Mouse (Mus musculus) limb, embryonic 10.5 days (tissue): ENCODE measurements around the gene Fcnb. TPM values are rescaled to one million over a fixed set of nuclear protein-coding genes. Genes with fewer than 3 reads are reported as not detected.

Experiments used
- DNase-seq: peaks from one replicate; pipeline ENCODE4 v3.0.0-alpha.2; 2017; ENCODE audit warnings: low spot score
- H3K27ac ChIP-seq: fragments of 300-500 bp; sonication (generic); 2 replicates; pipeline ENCODE4 v1.5.1; 2016; ENCODE audit warnings: mild to moderate bottlenecking
- H3K27me3 ChIP-seq: fragments of 300-500 bp; sonication (generic); 2 replicates; pipeline ENCODE4 v1.6.1; 2016; ENCODE audit warnings: low read depth, mild to moderate bottlenecking; ENCODE audit not compliant: poor library complexity, severe bottlenecking
- H3K36me3 ChIP-seq: fragments of 300-500 bp; sonication (generic); 2 replicates; pipeline ENCODE4 v1.6.1; 2016; ENCODE audit warnings: mild to moderate bottlenecking, moderate library complexity
- H3K4me1 ChIP-seq: fragments of 300-500 bp; sonication (generic); 2 replicates; pipeline ENCODE4 v1.6.1; 2016
- H3K4me3 ChIP-seq: fragments of 300-500 bp; sonication (generic); 2 replicates; pipeline ENCODE4 v1.5.1; 2016; ENCODE audit warnings: mild to moderate bottlenecking, moderate library complexity
- H3K9me3 ChIP-seq: fragments of 300-500 bp; sonication (generic); replicated peaks from 2 replicates; pipeline ENCODE4 v1.6.1; 2016; ENCODE audit warnings: mild to moderate bottlenecking
- WGBS: fragments of 180-500 bp; shearing (Covaris S2); methylation state at CpG from one replicate; pipeline ENCODE4 v1.1.7; 2016; 5-methylcytosine and 5-hydroxymethylcytosine counted together
- polyA plus RNA-seq: library from polyadenylated mRNA; unstranded; fragments of >200 nt; fragmentation: Nextera tagmentation; extraction: Ambion mirVana; gene quantifications from 2 replicates; pipeline ENCODE4 v1.2.1, GENCODE M21; 2016

The Fcnb gene
- 0.19 TPM in 1 of 2 replicates, not detected in the other for polyA plus RNA-seq

DNA sequence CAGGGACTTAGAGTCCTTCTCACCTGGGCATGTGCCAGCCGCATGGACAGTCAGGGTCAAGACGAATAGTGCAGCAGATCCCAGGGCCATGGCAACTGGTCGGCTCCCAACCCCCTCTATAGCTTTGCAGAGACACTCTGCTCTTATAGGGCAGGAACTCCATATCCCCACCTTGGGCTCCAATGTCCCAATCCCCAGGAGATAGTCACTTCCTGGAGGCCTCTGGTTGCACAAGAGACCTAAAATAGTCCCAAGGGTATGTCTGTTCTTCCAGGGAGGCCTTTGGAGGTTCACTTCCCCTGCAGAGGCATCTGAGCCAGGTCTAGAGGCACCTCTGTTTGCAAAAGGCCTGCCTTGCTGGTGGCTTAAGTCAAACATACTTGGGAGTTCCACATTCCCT, at the start of gene Fcnb:
Fcnb (minus strand) TSS at position 118 of the 400 bp plus-strand sequence.
- no peaks in the 10 kb centered on the region for H3K36me3 ChIP-seq
- no peak within 1 kb of the TSS for H3K27ac ChIP-seq
- H3K27me3 ChIP-seq, result no peaks in the 10 kb centered on the region
- no peaks in the 10 kb centered on the region for H3K9me3 ChIP-seq
- 87% methylated on average over 3 of the region's 3 CpGs for WGBS
- H3K4me3 ChIP-seq, result no peak within 1 kb of the TSS
- DNase-seq, result no peak
- peaks cover 4% of the 10 kb centered on the region; the same call in 1 of the 2 replicates for H3K4me1 ChIP-seq

DNA sequence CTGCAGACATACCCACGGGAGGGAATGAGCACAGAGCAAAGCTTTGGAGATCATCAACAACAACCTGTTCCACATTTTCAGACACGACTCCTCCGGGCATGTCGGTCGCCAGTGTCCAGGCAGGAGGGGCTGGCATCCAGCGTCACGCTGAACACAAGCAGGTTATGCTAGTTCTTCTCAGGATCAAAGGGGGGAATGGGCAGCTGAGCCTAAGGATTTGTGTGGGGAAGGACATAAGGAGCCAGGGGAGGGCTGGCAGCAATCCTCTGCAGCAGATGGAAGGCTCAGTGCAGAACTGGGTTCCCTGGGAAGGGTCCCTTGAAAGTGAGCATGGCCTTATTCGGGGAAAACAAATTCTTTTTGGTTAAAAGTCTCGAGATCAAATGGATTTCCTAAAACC, 49.1 kb upstream of the Fcnb start:
- Histone ChIP-seq H3K27me3 (no peaks in the 10 kb centered on the region), H3K4me3 (no peak overlapping the region), H3K36me3 (no peaks in the 10 kb centered on the region), H3K9me3 (no peaks in the 10 kb centered on the region), H3K4me1 (peaks cover 15% of the 10 kb centered on the region), H3K27ac (no peak overlapping the region)
- WGBS, result 80% methylated on average over 9 of the region's 9 CpGs
- DNase-seq, result no peak

DNA sequence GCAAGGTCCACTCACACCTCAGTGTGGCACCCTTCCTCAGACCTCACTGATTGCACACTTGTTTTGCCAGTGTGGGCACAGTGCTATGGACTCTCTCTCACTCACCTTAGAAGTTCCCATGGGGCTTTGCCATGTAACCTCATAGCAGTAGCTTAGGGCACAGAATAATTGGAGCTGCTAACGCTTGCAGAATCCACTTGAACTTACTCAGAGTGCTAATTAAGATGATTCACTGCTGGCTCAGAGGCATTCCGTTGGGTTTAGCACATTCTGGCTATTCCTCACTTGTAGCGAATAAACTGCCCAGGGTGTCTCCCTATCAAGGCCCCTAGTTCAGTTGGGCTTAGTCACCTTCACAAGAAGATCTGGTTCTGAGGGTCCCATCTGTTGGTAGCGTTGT, 47.4 kb upstream of the Fcnb start:
- 64% methylated on average over 4 of the region's 4 CpGs for WGBS
- H3K4me3 ChIP-seq, result no peak overlapping the region
- H3K9me3 ChIP-seq, result no peaks in the 10 kb centered on the region
- no peak overlapping the region for H3K27ac ChIP-seq
- no peaks in the 10 kb centered on the region for H3K36me3 ChIP-seq
- no peak for DNase-seq
- no peaks in the 10 kb centered on the region for H3K27me3 ChIP-seq
- peaks cover 6% of the 10 kb centered on the region; the same call in 1 of the 2 replicates for H3K4me1 ChIP-seq

DNA sequence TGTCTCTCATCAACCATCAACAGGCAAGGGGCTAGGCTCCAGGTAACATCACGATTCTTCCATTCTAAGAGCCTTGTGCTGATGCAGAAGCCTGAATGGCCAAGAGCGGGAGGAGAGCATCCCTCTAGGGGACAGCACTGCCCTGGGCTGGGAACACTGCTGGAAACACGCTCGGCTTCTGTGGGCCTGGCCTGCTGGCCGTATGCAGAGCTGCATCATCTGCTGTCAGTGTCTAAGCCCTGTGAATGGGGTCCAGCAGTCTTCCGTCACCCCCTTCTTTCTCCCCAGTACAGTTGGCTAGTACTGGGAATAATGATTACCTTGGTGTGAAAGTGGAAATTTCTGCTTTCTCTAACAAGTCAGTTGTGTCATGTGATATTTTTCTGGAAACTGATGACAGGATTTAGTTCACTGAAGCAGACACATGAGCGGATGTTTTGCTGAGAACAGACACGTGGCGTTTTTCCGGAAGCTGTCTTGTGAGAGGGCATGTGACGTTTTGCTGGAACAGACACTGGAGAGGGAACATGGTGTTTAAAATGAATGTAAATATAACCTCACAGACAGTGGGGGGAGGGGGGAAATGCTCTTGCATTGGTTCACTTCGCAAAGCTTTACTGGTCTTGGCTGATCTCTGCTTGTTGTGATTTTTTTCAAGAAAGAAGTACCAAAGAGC, 42.2 kb upstream of the Fcnb start:
- WGBS, result 86% methylated on average over 12 of the region's 12 CpGs
- DNase-seq, result no peak
- Histone ChIP-seq H3K36me3 (no peaks in the 10 kb centered on the region), H3K4me3 (no peak overlapping the region), H3K27ac (no peak overlapping the region), H3K4me1 (peaks cover 6% of the 10 kb centered on the region; the same call in 1 of the 2 replicates), H3K9me3 (no peaks in the 10 kb centered on the region), H3K27me3 (no peaks in the 10 kb centered on the region)

DNA sequence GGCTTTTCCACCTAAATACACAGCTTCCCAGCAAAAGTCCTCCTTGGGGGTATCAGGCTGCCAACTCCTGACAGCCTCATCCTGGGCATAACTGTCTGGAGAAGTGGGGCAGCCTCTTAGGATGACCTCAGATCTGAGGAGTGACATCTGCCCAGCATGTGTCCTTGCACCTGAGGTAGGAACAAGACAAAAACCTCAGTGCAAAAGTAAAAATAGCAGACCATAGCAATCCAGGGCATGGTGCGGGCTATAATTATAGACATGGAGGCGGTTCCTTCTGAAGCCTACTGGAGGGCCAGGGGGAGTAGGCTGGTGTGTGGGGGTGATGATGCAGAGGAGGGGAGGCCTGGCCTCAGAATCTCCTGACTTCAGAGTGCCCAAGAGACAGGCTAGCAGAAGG, 39.2 kb upstream of the Fcnb start:
- H3K27me3 ChIP-seq, result no peaks in the 10 kb centered on the region
- H3K4me1 ChIP-seq, result peaks cover 6% of the 10 kb centered on the region; the same call in 1 of the 2 replicates
- H3K36me3 ChIP-seq, result no peaks in the 10 kb centered on the region
- no peak for DNase-seq
- no peak overlapping the region for H3K4me3 ChIP-seq
- 92% methylated on average over 2 of the region's 2 CpGs for WGBS
- H3K27ac ChIP-seq, result no peak overlapping the region
- no peaks in the 10 kb centered on the region for H3K9me3 ChIP-seq

DNA sequence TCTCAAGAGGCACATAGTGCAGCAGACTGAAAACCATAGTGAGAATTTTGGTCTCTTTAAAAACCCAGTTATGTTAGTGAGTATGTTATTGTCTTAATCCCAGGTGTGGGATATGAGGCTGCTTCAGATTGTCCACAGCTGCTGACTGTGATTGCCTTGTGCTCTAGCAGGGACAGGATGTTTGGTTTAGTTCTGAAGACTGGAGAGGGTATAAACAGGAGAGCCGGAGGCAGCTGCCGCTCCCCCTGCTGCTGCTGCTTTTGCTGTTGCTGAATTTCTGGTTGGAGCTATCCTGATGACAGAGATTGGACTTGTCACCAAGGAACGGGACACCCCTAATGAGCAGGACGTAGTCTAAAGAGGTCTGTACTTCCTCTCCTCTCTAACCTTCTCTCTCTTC, 36.6 kb upstream of the Fcnb start:
- WGBS, result 90% methylated on average over 4 of the region's 4 CpGs
- Histone ChIP-seq H3K27me3 (peaks cover 12% of the 10 kb centered on the region; the same call in 1 of the 2 replicates), H3K27ac (no peak overlapping the region), H3K4me1 (peaks cover 21% of the 10 kb centered on the region), H3K4me3 (no peak overlapping the region), H3K36me3 (no peaks in the 10 kb centered on the region), H3K9me3 (no peaks in the 10 kb centered on the region)
- DNase-seq, result no peak

DNA sequence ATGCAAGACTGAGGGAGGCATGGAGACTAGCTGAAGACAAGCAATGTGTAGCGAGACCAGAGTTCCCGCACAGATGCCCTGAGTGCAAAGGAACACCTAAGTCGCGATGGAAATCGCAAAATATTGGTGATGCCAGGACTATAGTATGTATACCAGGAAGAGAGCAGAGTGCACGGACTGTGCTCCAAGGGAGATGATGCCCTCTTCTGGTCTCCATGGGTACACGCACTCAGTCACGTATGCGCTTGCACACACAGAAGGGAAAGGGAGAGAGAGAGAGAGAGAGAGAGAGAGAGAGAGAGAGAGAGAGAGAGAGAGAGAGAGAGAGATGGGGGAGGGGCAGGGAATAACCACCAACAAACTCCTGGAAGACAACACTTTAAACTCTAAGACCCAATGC, 35.7 kb upstream of the Fcnb start:
- peaks cover 21% of the 10 kb centered on the region for H3K4me1 ChIP-seq
- peaks cover 18% of the 10 kb centered on the region for H3K27me3 ChIP-seq
- WGBS, result 94% methylated on average over 9 of the region's 9 CpGs
- no peaks in the 10 kb centered on the region for H3K36me3 ChIP-seq
- DNase-seq, result no peak
- H3K4me3 ChIP-seq, result no peak overlapping the region
- H3K27ac ChIP-seq, result no peak overlapping the region
- H3K9me3 ChIP-seq, result no peaks in the 10 kb centered on the region

DNA sequence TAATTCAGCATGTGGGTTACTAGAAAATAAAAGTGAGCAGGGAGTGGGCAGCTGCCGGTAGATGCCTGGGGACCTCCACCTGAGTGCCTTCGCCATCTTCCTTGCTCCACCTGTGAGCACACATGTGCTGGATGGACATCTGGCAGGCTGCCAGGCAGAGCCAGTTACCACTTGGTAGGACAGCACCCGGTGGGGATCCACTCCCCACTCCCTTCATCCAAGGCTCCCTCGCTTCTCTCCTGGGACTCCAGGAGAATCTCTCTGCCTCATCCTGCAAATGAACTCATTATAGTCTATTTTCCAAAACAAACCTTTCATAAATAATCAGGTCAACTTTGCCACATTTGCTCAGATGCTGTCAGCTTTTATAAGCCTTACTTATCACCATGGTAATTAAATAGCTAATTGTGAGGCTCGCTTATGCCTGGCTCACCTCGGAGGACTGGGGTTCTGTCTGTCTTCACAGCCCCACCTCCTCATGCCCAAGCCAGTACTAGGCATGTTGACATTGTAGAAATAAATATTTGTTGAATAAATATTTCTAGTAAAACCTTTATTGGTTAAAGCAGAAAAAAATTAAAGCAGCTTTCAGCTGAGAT, 33.9 kb upstream of the Fcnb start:
- peaks cover 31% of the 10 kb centered on the region for H3K4me1 ChIP-seq
- H3K36me3 ChIP-seq, result no peaks in the 10 kb centered on the region
- H3K9me3 ChIP-seq, result no peaks in the 10 kb centered on the region
- WGBS, result 65% methylated on average over 6 of the region's 6 CpGs
- H3K4me3 ChIP-seq, result no peak overlapping the region
- DNase-seq, result no peak
- peaks cover 18% of the 10 kb centered on the region for H3K27me3 ChIP-seq
- no peak overlapping the region for H3K27ac ChIP-seq

DNA sequence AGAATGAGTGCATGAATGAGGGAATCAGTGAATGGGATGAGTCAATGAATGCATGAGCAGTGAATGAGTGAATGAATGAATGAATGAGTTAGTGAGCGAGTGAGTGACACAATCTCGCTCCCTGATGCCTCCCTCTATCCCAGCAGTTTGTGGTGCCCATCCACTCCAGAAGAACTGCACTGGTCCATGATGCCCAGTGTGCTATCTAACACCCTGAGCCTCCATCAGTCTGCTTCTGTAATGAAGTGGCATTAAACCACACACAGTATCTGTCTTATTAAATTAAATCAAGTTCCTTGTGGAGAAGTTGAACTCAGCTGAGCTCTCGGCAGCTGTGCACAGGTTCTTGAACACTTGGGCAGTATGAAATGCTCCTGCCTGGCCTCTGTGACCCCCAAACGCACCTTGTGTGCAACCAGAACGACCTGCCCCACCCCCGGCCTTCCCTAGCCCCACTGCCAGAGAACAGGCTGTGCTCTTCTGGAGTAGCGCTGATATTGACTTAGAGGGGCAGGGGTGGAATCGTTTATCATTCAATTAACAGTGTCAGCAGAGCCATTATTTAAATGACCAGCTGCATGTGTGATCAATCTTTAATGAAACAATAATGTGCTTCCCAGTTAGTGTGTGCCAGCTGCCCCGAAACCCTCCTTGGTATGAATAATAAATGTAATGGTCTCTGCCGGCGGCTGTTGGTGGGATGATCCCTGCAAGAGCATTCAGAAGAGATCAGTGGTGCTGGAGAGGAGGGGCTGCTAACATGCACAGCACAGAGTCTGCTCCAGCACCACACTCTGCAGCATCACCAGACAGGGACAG, 33.0 kb upstream of the Fcnb start:
- Histone ChIP-seq H3K4me1 (peaks cover 34% of the 10 kb centered on the region), H3K36me3 (no peaks in the 10 kb centered on the region), H3K27me3 (peaks cover 18% of the 10 kb centered on the region), H3K27ac (no peak overlapping the region), H3K9me3 (no peaks in the 10 kb centered on the region), H3K4me3 (no peak overlapping the region)
- WGBS, result 38% methylated on average over 11 of the region's 11 CpGs
- DNase-seq, result no peak

DNA sequence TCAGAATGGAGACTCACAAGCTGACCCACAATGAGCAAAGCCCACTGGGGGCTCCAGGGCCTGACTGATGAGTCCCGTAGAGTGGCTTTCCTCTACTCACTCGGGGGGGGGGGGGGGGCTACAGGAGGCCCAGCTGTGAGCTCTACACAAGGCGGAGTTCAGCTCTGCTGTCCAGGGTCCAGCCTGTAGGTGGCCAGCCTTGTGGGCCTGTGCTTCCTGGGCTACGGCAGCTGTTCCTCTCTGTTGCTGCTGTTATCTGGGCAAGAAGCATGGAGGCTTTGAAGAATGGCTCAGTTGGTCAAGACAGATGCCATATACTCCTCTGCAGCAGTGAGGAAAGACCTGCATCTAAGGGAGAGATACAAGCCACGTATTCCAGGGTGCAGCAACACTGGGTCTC, 24.1 kb upstream of the Fcnb start:
- H3K27me3 ChIP-seq, result no peaks in the 10 kb centered on the region
- H3K27ac ChIP-seq, result no peak overlapping the region
- H3K36me3 ChIP-seq, result no peaks in the 10 kb centered on the region
- WGBS, result 67% methylated on average over 5 of the region's 5 CpGs
- no peaks in the 10 kb centered on the region for H3K9me3 ChIP-seq
- peaks cover 32% of the 10 kb centered on the region for H3K4me1 ChIP-seq
- no peak for DNase-seq
- H3K4me3 ChIP-seq, result no peak overlapping the region

DNA sequence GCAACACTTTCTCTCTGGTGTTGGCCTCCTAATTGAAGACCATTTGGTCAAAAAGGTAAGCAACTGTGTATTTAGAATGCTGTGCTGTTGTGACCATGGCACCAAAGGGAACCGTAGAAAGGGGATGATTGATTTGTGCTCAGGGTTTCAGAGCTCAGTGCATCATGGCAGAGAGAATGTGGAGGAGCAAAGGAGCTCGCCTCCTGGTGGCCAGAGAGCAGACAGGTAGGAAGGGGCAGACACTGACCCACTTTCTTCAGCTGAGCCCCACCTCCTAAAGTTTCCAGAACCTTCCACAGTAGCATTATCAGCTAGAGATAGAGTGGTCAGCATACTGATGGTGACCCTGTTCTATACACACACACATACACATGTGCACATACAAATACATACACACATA, 21.3 kb upstream of the Fcnb start:
- H3K9me3 ChIP-seq, result no peaks in the 10 kb centered on the region
- DNase-seq, result no peak

DNA sequence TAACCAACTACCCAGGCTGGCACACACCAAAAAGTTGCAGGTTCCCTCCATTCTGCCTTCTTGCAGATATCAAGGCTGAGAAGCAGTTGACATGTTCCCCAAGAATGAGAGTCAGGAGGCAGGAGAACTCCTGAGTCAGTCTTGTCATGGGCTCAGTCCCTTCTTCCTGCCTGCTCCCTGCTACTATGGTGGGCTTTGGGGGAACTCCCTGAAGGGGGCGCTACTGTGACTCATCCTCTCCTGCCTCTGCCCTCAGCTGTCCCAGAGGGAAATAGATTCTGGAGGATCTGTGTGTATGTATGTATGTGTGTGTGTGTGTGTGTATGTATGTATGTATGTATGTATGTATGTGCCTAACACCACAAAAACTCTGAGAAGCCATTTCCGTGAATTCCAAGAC, 19.0 kb upstream of the Fcnb start:
- DNase-seq, result no peak
- H3K4me3 ChIP-seq, result no peak overlapping the region
- peaks cover 9% of the 10 kb centered on the region for H3K4me1 ChIP-seq
- H3K27ac ChIP-seq, result no peak overlapping the region
- H3K9me3 ChIP-seq, result no peaks in the 10 kb centered on the region
- 42% methylated on average over 2 of the region's 2 CpGs for WGBS
- peaks cover 23% of the 10 kb centered on the region for H3K27me3 ChIP-seq
- no peaks in the 10 kb centered on the region for H3K36me3 ChIP-seq

More for the DNA sequence above, 21.3 kb upstream of the Fcnb start:
- no peak overlapping the region for H3K27ac ChIP-seq
- H3K36me3 ChIP-seq, result no peaks in the 10 kb centered on the region
- 61% methylated on average over 2 of the region's 2 CpGs for WGBS
- no peak overlapping the region for H3K4me3 ChIP-seq
- peaks cover 6% of the 10 kb centered on the region for H3K4me1 ChIP-seq
- H3K27me3 ChIP-seq, result no peaks in the 10 kb centered on the region

DNA sequence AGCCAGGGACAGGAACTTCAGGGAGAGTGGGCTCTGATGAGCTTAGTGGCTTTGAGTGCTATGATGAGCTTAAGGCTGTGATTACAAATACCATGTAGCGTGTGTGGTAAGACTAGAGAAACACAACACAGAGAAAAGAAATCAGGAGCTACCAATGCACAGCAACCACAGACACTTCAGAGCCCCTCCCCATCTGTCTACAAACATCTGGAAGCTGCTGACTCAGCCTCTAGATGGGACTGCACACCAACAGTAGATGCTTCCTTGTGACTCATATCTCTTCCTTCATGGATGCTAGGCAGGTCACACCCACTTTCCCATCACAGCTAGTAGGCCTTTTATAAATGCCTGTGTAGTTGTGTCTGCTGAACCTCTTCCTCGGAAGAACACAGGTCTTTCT, 17.2 kb upstream of the Fcnb start:
- H3K9me3 ChIP-seq, result no peaks in the 10 kb centered on the region
- H3K27me3 ChIP-seq, result peaks cover 32% of the 10 kb centered on the region
- H3K4me1 ChIP-seq, result peaks cover 14% of the 10 kb centered on the region
- no peak for DNase-seq
- no peaks in the 10 kb centered on the region for H3K36me3 ChIP-seq
- 96% methylated on average over 2 of the region's 2 CpGs for WGBS
- H3K4me3 ChIP-seq, result no peak overlapping the region
- no peak overlapping the region for H3K27ac ChIP-seq
